Comparison of ENCODE assay signal across 25 mouse cellular contexts in the genomic region with DNA sequence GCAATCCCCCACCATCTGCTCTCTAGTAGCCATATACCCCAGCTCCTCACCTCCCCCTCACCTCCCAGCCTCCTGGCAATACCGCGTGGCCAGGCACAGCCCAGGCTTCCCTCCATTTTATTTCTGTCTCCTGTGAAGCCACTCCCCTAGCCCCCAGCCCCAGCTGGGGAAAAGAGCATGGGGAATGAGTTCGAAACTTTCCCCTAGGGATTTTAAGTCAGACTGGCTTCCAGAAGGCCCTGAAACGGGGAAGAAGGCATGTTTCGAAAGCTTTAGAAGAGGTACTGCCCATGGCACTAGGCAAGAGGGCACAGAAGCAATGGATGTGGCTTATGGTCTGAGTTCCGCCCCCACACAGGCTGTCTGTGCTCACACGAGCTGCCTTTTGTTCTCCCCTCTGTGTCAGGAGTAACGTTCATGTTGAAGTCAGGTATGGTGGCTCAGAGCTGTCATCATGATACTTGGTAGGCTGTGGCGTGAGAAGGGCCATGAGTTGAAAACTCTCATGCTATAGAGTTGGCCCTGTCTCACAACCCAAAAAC. TPM values are rescaled to one million over a fixed set of nuclear protein-coding genes. Genes with fewer than 3 reads are reported as not detected.
A peak's percentile ranks its signal among the peaks of the same experiment; 100 is the strongest.
DNase-seq lines count a peak whose midpoint lies in the region; ATAC-seq and TF ChIP-seq lines count a peak whose summit lies in the region.
"Had no signal": no experiment of that assay in that cellular context is flagged by ENCODE, and none has a peak within 500 bp of the region (broad histone marks: within the 10 kb centered on the region; RNA-seq: fewer than 3 reads in every experiment).

A gene (minus strand): TSS at position 97 of the 542 bp plus-strand sequence.

- H3K9me3 ChIP-seq in intestine, postnatal 0 days (ENCODE audit: control insufficient read depth), result no peaks in the 10 kb centered on the region
- H3K9me3 ChIP-seq: embryonic facial prominence, embryonic 10.5 days; heart, embryonic 13.5 days; hindbrain, embryonic 15.5 days; limb, embryonic 13.5 days had no signal

- TF ChIP-seq CTCF in intestine, postnatal 0 days (IDR thresholded peaks at IDR 0.05; ENCODE audit: low read depth), result no peak

- peak within 1 kb of the TSS; percentile 95 for H3K27ac ChIP-seq in intestine, postnatal 0 days (ENCODE audit: low read depth, low read length)
- H3K27ac ChIP-seq: embryonic facial prominence, embryonic 10.5 days; heart, embryonic 13.5 days; hindbrain, embryonic 15.5 days; limb, embryonic 13.5 days had no signal

- peak within 1 kb of the TSS; percentile 34 for H3K4me3 ChIP-seq in intestine, postnatal 0 days (ENCODE audit: low read depth, low read length)
- H3K4me3 ChIP-seq: embryonic facial prominence, embryonic 10.5 days; erythroblast, embryonic 14.5 days; heart, embryonic 13.5 days; hindbrain, embryonic 15.5 days; limb, embryonic 13.5 days had no signal

- DNase-seq in lung, adult 18-20 months, result peak; percentile 35 to 41
- no peak for DNase-seq in lung, postnatal 25 days (ENCODE audit: low spot score)
- peak; percentile 42 for DNase-seq in adrenal gland, adult 2 months
- DNase-seq in adrenal gland, postnatal 14 days, result peak; percentile 36
- DNase-seq in MN1 (ENCODE audit: low spot score), result no peak
- no peak for DNase-seq in frontal cortex, postnatal 14 days (ENCODE audit: low spot score in 2 of 2)
- DNase-seq: cerebellum, postnatal 36 days; gastrocnemius, postnatal 10 days; heart, postnatal 36 days; kidney, adult 8-10 months; kidney, postnatal 36 days; lung, embryonic 14.5 days; retina, postnatal 1 day; right cerebral cortex, postnatal 4 days had no signal

- 80% methylated on average over 9 of the region's 9 CpGs for WGBS in intestine, postnatal 0 days

- ATAC-seq in intestine, postnatal 0 days, result no peak
- ATAC-seq: forebrain, embryonic 16.5 days; midbrain, embryonic 16.5 days had no signal

- H3K36me3 ChIP-seq in intestine, postnatal 0 days (ENCODE audit: control insufficient read depth, insufficient read depth), result no peaks in the 10 kb centered on the region
- H3K36me3 ChIP-seq: embryonic facial prominence, embryonic 10.5 days; heart, embryonic 13.5 days; hindbrain, embryonic 15.5 days; limb, embryonic 13.5 days had no signal

- peak within 1 kb of the TSS; percentile 59 for H3K4me2 ChIP-seq in intestine, postnatal 0 days (replicated peaks; ENCODE audit: low read depth)
- H3K4me2 ChIP-seq: heart, embryonic 13.5 days; hindbrain, embryonic 15.5 days; limb, embryonic 13.5 days; lung, embryonic 14.5 days had no signal

- no peaks in the 10 kb centered on the region; the same call in 1 of the 2 replicates for H3K4me1 ChIP-seq in intestine, postnatal 0 days (replicated peaks; ENCODE audit: control insufficient read depth, insufficient read depth, low read length)
- H3K4me1 ChIP-seq: hindbrain, embryonic 15.5 days; limb, embryonic 13.5 days had no signal

- H3K27me3 ChIP-seq in intestine, postnatal 0 days (replicated peaks; ENCODE audit: control insufficient read depth, insufficient read depth, low read length), result no peaks in the 10 kb centered on the region
- H3K27me3 ChIP-seq: hindbrain, embryonic 15.5 days; limb, embryonic 13.5 days had no signal

- peak within 1 kb of the TSS; percentile 59 for H3K9ac ChIP-seq in intestine, postnatal 0 days (ENCODE audit: low read depth, low read length)
- H3K9ac ChIP-seq: heart, embryonic 13.5 days; hindbrain, embryonic 15.5 days; limb, embryonic 13.5 days; lung, embryonic 14.5 days had no signal

RNA-seq across cellular contexts. Expression of the gene that starts here (rescaled TPM):
- total RNA-seq in adrenal gland, adult 2 months (2021), result 100 to 1,000 TPM; 354 to 980 TPM
- 514 and 896 TPM in 2 replicates for polyA plus RNA-seq in adrenal gland, adult 2 months (2012; rRNA removed)
- 388 and 421 TPM in 2 replicates for total RNA-seq in adrenal gland, postnatal 14 days (2021)
- polyA plus RNA-seq in intestine, postnatal 0 days (2015; fragmentation: Nextera tagmentation; extraction: Ambion mirVana), result 231 and 259 TPM in 2 replicates
- total RNA-seq: layer of hippocampus, postnatal 14 days; left cerebral cortex, postnatal 10 days; megakaryocyte, adult 5-6 weeks had no signal
- polyA plus RNA-seq: embryonic facial prominence, embryonic 10.5 days; erythroblast, embryonic 14.5 days; forebrain, embryonic 16.5 days; heart, embryonic 13.5 days; hindbrain, embryonic 15.5 days; limb, embryonic 13.5 days; lung, embryonic 14.5 days; midbrain, embryonic 16.5 days had no signal

Comparison
In these comparisons a context has a peak if more than half of its experiments do, and no peak if none do; other contexts are left out.
1. DNase-seq: peak in lung, adult 18-20 months (2 of 2), adrenal gland, adult 2 months (single experiment) and adrenal gland, postnatal 14 days (single experiment); none in lung, postnatal 25 days (single experiment), MN1 (single experiment) and frontal cortex, postnatal 14 days (0 of 2).